Mouse (Mus musculus) central nervous system, embryonic 18 days (tissue): Measurements from ENCODE around the gene Gm20662. TPM values are rescaled to one million over a fixed set of nuclear protein-coding genes. Genes with fewer than 3 reads are reported as not detected.

Experiments used
- polyA plus RNA-seq: library from polyadenylated mRNA; depleted of rRNA; stranded (reverse); fragments of >200 nt; gene quantifications from 2 replicates; pipeline ENCODE4 v1.2.3, GENCODE M21; 2012; rRNA removed

The Gm20662 gene
- polyA plus RNA-seq = 2.7 and 3.6 TPM in 2 replicates

GRCm38 (mm10) chr9:107996049-107996448 is at the start of gene Gm20662:
Gene Gm20662, plus strand, starts transcription at chr9:107996349.

GRCm38 (mm10) chr9:107949922-107950235 is 46.3 kb upstream of the Gm20662 start, which contains the start of gene Traip:
Gene Traip, plus strand, starts transcription at chr9:107950136.

GRCm38 (mm10) chr9:107975399-107976386 is 20.5 kb upstream of the Gm20662 start, which contains the start of gene Uba7:
Gene Uba7, plus strand, starts transcription at chr9:107975505.

GRCm38 (mm10) chr9:107982681-107983346 is 13.3 kb upstream of the Gm20662 start, which contains the start of gene Gm20661:
Gene Gm20661, plus strand, starts transcription at chr9:107983058.

GRCm38 (mm10) chr9:107985131-107986119 is 10.7 kb upstream of the Gm20662 start, which contains the start of gene Inka1:
Gene Inka1, minus strand, starts transcription at chr9:107985879.

GRCm38 (mm10) chr9:107992197-107992596 is 4.0 kb upstream of the Gm20662 start, which contains the start of gene Cdhr4:
Gene Cdhr4, plus strand, starts transcription at chr9:107992497.

GRCm38 (mm10) chr9:108001922-108002770 is 6.0 kb downstream of the Gm20662 start, which contains the start of gene Ip6k1:
Gene Ip6k1, plus strand, starts transcription at chr9:108002501.

GRCm38 (mm10) chr9:108049016-108049455 is 52.9 kb downstream of the Gm20662 start, which contains the start of gene Gmppb:
Gene Gmppb, plus strand, starts transcription at chr9:108049242.

GRCm38 (mm10) chr9:108052885-108053664 is 56.9 kb downstream of the Gm20662 start, which contains the start of gene Amigo3:
Gene Amigo3, plus strand, starts transcription at chr9:108053159.

GRCm38 (mm10) chr9:108080168-108080567 is 84.0 kb downstream of the Gm20662 start, which contains the start of gene Mst1:
Gene Mst1, plus strand, starts transcription at chr9:108080436.

GRCm38 (mm10) chr9:108082988-108083431 is 86.9 kb downstream of the Gm20662 start, which contains the start of gene Rnf123:
Gene Rnf123, minus strand, starts transcription at chr9:108083346.

GRCm38 (mm10) chr9:108094184-108094941 is 98.2 kb downstream of the Gm20662 start, which contains the start of gene Apeh:
Gene Apeh, minus strand, starts transcription at chr9:108094606.

Other genes starting within 250 kb of the Gm20662 start
- 193 and 212 TPM in 2 replicates for gene Rbm5, start 225.4 kb upstream of the Gm20662 start, polyA plus RNA-seq
- gene Rbm6, start 123.1 kb upstream of the Gm20662 start, polyA plus RNA-seq = 84.9 and 89.6 TPM in 2 replicates
- gene Mon1a, start 108.2 kb upstream of the Gm20662 start, polyA plus RNA-seq = 27.4 and 28.6 TPM in 2 replicates
- 4.4 and 5.7 TPM in 2 replicates for gene Mst1r, start 89.5 kb upstream of the Gm20662 start, polyA plus RNA-seq
- not detected in 2 replicates for gene Actl11, start 67.9 kb upstream of the Gm20662 start, polyA plus RNA-seq
- 249 and 282 TPM in 2 replicates for gene Camkv, start 60.7 kb upstream of the Gm20662 start, polyA plus RNA-seq
- gene Traip, start 46.2 kb upstream of the Gm20662 start, polyA plus RNA-seq = 11.2 and 13.3 TPM in 2 replicates
- 6.6 and 9.3 TPM in 2 replicates for gene Uba7, start 20.8 kb upstream of the Gm20662 start, polyA plus RNA-seq
- 0.71 and 0.83 TPM in 2 replicates for gene Gm20661, start 13.3 kb upstream of the Gm20662 start, polyA plus RNA-seq
- gene Inka1, start 10.5 kb upstream of the Gm20662 start, polyA plus RNA-seq = 11.5 and 14.8 TPM in 2 replicates
- 2.4 and 4.6 TPM in 2 replicates for gene Cdhr4, start 3.9 kb upstream of the Gm20662 start, polyA plus RNA-seq
- gene Ip6k1, start 6.2 kb downstream of the Gm20662 start, polyA plus RNA-seq = 145 and 151 TPM in 2 replicates
- 13.7 and 14.8 TPM in 2 replicates for gene Gmppb, start 52.9 kb downstream of the Gm20662 start, polyA plus RNA-seq
- 1.8 and 2.4 TPM in 2 replicates for gene Amigo3, start 56.8 kb downstream of the Gm20662 start, polyA plus RNA-seq
- 0.08 TPM in 1 of 2 replicates, not detected in the other for gene Mst1, start 84.1 kb downstream of the Gm20662 start, polyA plus RNA-seq
- gene Rnf123, start 87.0 kb downstream of the Gm20662 start, polyA plus RNA-seq = 69.5 and 73.6 TPM in 2 replicates
- 47.2 and 50.7 TPM in 2 replicates for gene Apeh, start 98.3 kb downstream of the Gm20662 start, polyA plus RNA-seq
- 20.1 and 25.7 TPM in 2 replicates for gene Bsn, start 194.0 kb downstream of the Gm20662 start, polyA plus RNA-seq